Mouse (Mus musculus) liver, embryonic 13.5 days (tissue): ENCODE measurements around the gene Cyb5r4. TPM values are rescaled to one million over a fixed set of nuclear protein-coding genes. Genes with fewer than 3 reads are reported as not detected.

Experiments
- ATAC-seq: fragments of 200-750 bp; cut with Nextera tagmentation; 2 replicates; pipeline ENCODE4 v1.8.0; 2017; ENCODE audit warnings: low read depth, mild to moderate bottlenecking, moderate number of reproducible peaks, moderate library complexity
- DNase-seq: peaks from one replicate; pipeline ENCODE4 v3.0.0; 2022
- H3K27ac ChIP-seq: fragments of 300-500 bp; sonication (generic); 2 replicates; pipeline ENCODE4 v1.5.1; 2015; ENCODE audit warnings: moderate library complexity, mild to moderate bottlenecking, inconsistent platforms
- H3K27me3 ChIP-seq: fragments of 300-500 bp; sonication (generic); 2 replicates; pipeline ENCODE4 v1.6.1; 2015; ENCODE audit warnings: mild to moderate bottlenecking, inconsistent platforms
- H3K36me3 ChIP-seq: fragments of 300-500 bp; sonication (generic); 2 replicates; pipeline ENCODE4 v1.6.1; 2015; ENCODE audit warnings: mild to moderate bottlenecking, inconsistent platforms
- H3K4me1 ChIP-seq: fragments of 300-500 bp; sonication (generic); replicated peaks from 2 replicates; pipeline ENCODE4 v1.6.1; 2015; ENCODE audit warnings: inconsistent platforms
- H3K4me2 ChIP-seq: fragments of 300-500 bp; sonication (generic); 2 replicates; pipeline ENCODE4 v1.6.1; 2015; ENCODE audit warnings: inconsistent platforms, mild to moderate bottlenecking, moderate library complexity
- H3K4me3 ChIP-seq: fragments of 300-500 bp; sonication (generic); replicated peaks from 2 replicates; pipeline ENCODE4 v1.5.1; 2015; ENCODE audit warnings: mild to moderate bottlenecking, inconsistent platforms
- H3K9ac ChIP-seq: fragments of 300-500 bp; sonication (generic); 2 replicates; pipeline ENCODE4 v1.6.1; 2015; ENCODE audit warnings: mild to moderate bottlenecking, inconsistent platforms
- H3K9me3 ChIP-seq: fragments of 300-500 bp; sonication (generic); replicated peaks from 2 replicates; pipeline ENCODE4 v1.6.1; 2016; ENCODE audit warnings: inconsistent platforms
- WGBS: fragments of 180-500 bp; shearing (Covaris S2); methylation state at CpG from one replicate; pipeline ENCODE4 v1.1.7; 2015; ENCODE audit not compliant: insufficient replicate concordance; 5-methylcytosine and 5-hydroxymethylcytosine counted together
- polyA plus RNA-seq: library from polyadenylated mRNA; unstranded; fragments of >200 nt; fragmentation: Nextera tagmentation; extraction: Ambion mirVana; gene quantifications from 2 replicates; pipeline ENCODE4 v1.2.1, GENCODE M21; 2015

The Cyb5r4 gene
- polyA plus RNA-seq, 1 experiment from 2014 or later: 45.0 TPM

- ATAC-seq (no peak), DNase-seq (no peak)
- Histone ChIP-seq H3K4me3 (no peak overlapping the region), H3K36me3 (no peaks in the 10 kb centered on the region), H3K9ac (no peak overlapping the region), H3K4me1 (no peaks in the 10 kb centered on the region), H3K9me3 (no peaks in the 10 kb centered on the region), H3K27me3 (no peaks in the 10 kb centered on the region), H3K4me2 (no peak overlapping the region), H3K27ac (no peak overlapping the region)
- 59% methylated on average over 8 of the region's 8 CpGs for WGBS
Measured at GRCm38 (mm10) chr9:86991758-86992157, 30.1 kb upstream of the Cyb5r4 start.

- DNase-seq (no peak), ATAC-seq (no peak)
- 42% methylated on average over 3 of the region's 3 CpGs for WGBS
- H3K4me2 ChIP-seq: no peak overlapping the region
- no peaks in the 10 kb centered on the region for H3K4me1 ChIP-seq
- H3K36me3 ChIP-seq: no peaks in the 10 kb centered on the region
- H3K27ac ChIP-seq: no peak overlapping the region
- H3K4me3 ChIP-seq: no peak overlapping the region
- H3K9me3 ChIP-seq: no peaks in the 10 kb centered on the region
- no peak overlapping the region for H3K9ac ChIP-seq
- H3K27me3 ChIP-seq: no peaks in the 10 kb centered on the region
Measured at GRCm38 (mm10) chr9:86997046-86997691, 24.6 kb upstream of the Cyb5r4 start.

- DNase-seq: no peak
- WGBS: 43% methylated on average over 2 of the region's 2 CpGs
- no peak for ATAC-seq
Measured at GRCm38 (mm10) chr9:86999956-87000582, 21.7 kb upstream of the Cyb5r4 start.

GRCm38 (mm10) chr9:87004701-87005434 is 16.9 kb upstream of the Cyb5r4 start:
- no peak overlapping the region for H3K27ac ChIP-seq
- H3K27me3 ChIP-seq: no peaks in the 10 kb centered on the region
- H3K4me3 ChIP-seq: no peak overlapping the region
- DNase-seq (no peak), ATAC-seq (no peak)
- no peak overlapping the region for H3K4me2 ChIP-seq
- 63% methylated on average over 6 of the region's 6 CpGs for WGBS
- H3K9me3 ChIP-seq: no peaks in the 10 kb centered on the region
- no peak overlapping the region for H3K9ac ChIP-seq
- H3K4me1 ChIP-seq: no peaks in the 10 kb centered on the region
- H3K36me3 ChIP-seq: no peaks in the 10 kb centered on the region

More at GRCm38 (mm10) chr9:86999956-87000582, 21.7 kb upstream of the Cyb5r4 start:
- Histone ChIP-seq H3K36me3 (no peaks in the 10 kb centered on the region), H3K4me3 (no peak overlapping the region), H3K9me3 (no peaks in the 10 kb centered on the region), H3K4me1 (no peaks in the 10 kb centered on the region), H3K4me2 (no peak overlapping the region), H3K27me3 (no peaks in the 10 kb centered on the region), H3K27ac (no peak overlapping the region), H3K9ac (no peak overlapping the region)

GRCm38 (mm10) chr9:87005435-87005779 is 16.4 kb upstream of the Cyb5r4 start:
- Histone ChIP-seq H3K9me3 (no peaks in the 10 kb centered on the region), H3K9ac (no peak overlapping the region), H3K4me2 (no peak overlapping the region), H3K4me3 (no peak overlapping the region), H3K4me1 (no peaks in the 10 kb centered on the region), H3K36me3 (no peaks in the 10 kb centered on the region), H3K27ac (no peak overlapping the region), H3K27me3 (no peaks in the 10 kb centered on the region)
- no peak for DNase-seq
- 44% methylated on average over 5 of the region's 5 CpGs for WGBS
- ATAC-seq: no peak

- Histone ChIP-seq H3K4me1 (no peaks in the 10 kb centered on the region), H3K9ac (no peak overlapping the region), H3K9me3 (no peaks in the 10 kb centered on the region), H3K27me3 (peaks cover 8% of the 10 kb centered on the region), H3K36me3 (no peaks in the 10 kb centered on the region), H3K4me2 (no peak overlapping the region), H3K4me3 (no peak overlapping the region), H3K27ac (no peak overlapping the region)
- 54% methylated on average over 6 of the region's 6 CpGs for WGBS
- DNase-seq: no peak
- no peak for ATAC-seq
Measured at GRCm38 (mm10) chr9:87008507-87008906, 13.3 kb upstream of the Cyb5r4 start.

- Histone ChIP-seq H3K27ac (no peak overlapping the region), H3K27me3 (peaks cover 11% of the 10 kb centered on the region), H3K9me3 (no peaks in the 10 kb centered on the region), H3K9ac (no peak overlapping the region), H3K4me1 (no peaks in the 10 kb centered on the region), H3K36me3 (no peaks in the 10 kb centered on the region), H3K4me3 (no peak overlapping the region), H3K4me2 (no peak overlapping the region)
- ATAC-seq (no peak), DNase-seq (no peak)
- WGBS: 71% methylated on average over 1 of the region's 1 CpGs
Measured at GRCm38 (mm10) chr9:87008919-87009318, 12.9 kb upstream of the Cyb5r4 start.

GRCm38 (mm10) chr9:87015288-87015937 is 6.4 kb upstream of the Cyb5r4 start, which contains the start of gene Ripply2:
Gene Ripply2, plus strand, starts transcription at chr9:87015537.
- H3K27me3 ChIP-seq: peaks cover 53% of the 10 kb centered on the region
- no peaks in the 10 kb centered on the region; the same call in 1 of the 2 replicates for H3K4me1 ChIP-seq
- DNase-seq (no peak), ATAC-seq (0 out of 2 replicates have a peak, but pooled peaks have one; percentile 18)
- H3K9me3 ChIP-seq: no peaks in the 10 kb centered on the region
- no peak within 1 kb of the TSS for H3K27ac ChIP-seq
- peak within 1 kb of the TSS; percentile 56 for H3K4me2 ChIP-seq
- H3K36me3 ChIP-seq: no peaks in the 10 kb centered on the region
- no peak within 1 kb of the TSS for H3K9ac ChIP-seq
- H3K4me3 ChIP-seq: peak within 1 kb of the TSS; percentile 41
- WGBS: under 1% methylated on average over 71 of the region's 71 CpGs

GRCm38 (mm10) chr9:87015938-87016294 is 5.9 kb upstream of the Cyb5r4 start:
- Histone ChIP-seq H3K9me3 (no peaks in the 10 kb centered on the region), H3K27ac (no peak overlapping the region), H3K36me3 (no peaks in the 10 kb centered on the region), H3K4me3 (peak overlapping the region; percentile 41), H3K9ac (no peak overlapping the region), H3K4me2 (peak overlapping the region; percentile 56), H3K27me3 (peaks cover 53% of the 10 kb centered on the region), H3K4me1 (no peaks in the 10 kb centered on the region; the same call in 1 of the 2 replicates)
- no peak for DNase-seq
- ATAC-seq: no peak
- 6% methylated on average over 10 of the region's 10 CpGs for WGBS

GRCm38 (mm10) chr9:87025764-87026163 is 4.0 kb downstream of the Cyb5r4 start:
- no peak overlapping the region for H3K4me2 ChIP-seq
- H3K4me3 ChIP-seq: no peak overlapping the region
- DNase-seq (no peak), ATAC-seq (no peak)
- no peak overlapping the region for H3K9ac ChIP-seq
- WGBS: 10% methylated on average over 6 of the region's 6 CpGs
- H3K27me3 ChIP-seq: no peaks in the 10 kb centered on the region
- H3K4me1 ChIP-seq: peaks cover 24% of the 10 kb centered on the region
- no peaks in the 10 kb centered on the region for H3K9me3 ChIP-seq
- no peak overlapping the region for H3K27ac ChIP-seq
- H3K36me3 ChIP-seq: no peaks in the 10 kb centered on the region

- ATAC-seq (no peak; the same call in 1 of the 2 replicates), DNase-seq (peak; percentile 9)
- WGBS: 40% methylated on average over 8 of the region's 8 CpGs
- no peaks in the 10 kb centered on the region for H3K27me3 ChIP-seq
- H3K4me1 ChIP-seq: peaks cover 17% of the 10 kb centered on the region
- no peaks in the 10 kb centered on the region for H3K9me3 ChIP-seq
- H3K36me3 ChIP-seq: no peaks in the 10 kb centered on the region
- H3K4me3 ChIP-seq: no peak overlapping the region
- no peak overlapping the region for H3K9ac ChIP-seq
- H3K4me2 ChIP-seq: no peak overlapping the region
- H3K27ac ChIP-seq: no peak overlapping the region
Measured at GRCm38 (mm10) chr9:87027423-87028084, 5.7 kb downstream of the Cyb5r4 start.
